ENCODE assay signal across 18 mouse cellular contexts in the genomic region with DNA sequence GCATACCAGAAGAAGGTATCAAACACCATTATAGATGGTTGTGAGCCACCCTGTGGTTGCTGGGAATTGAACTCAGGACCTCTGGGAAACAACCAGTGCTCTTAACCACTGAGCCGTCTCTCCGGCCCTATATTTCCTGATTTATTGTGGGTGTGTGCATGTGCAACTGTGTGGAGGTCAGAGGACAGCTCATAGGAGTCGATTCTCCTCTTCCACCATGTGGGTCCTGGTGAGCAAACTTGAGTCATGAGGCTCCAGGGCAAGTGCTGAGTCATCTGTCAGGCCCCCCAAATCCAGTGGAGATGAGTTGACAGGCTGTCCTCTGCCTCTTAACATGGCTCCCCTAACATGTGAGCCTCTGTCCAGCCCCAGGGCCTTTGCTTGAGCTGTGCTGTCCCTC. TPM values are rescaled to one million over a fixed set of nuclear protein-coding genes. Genes with fewer than 3 reads are reported as not detected.
A peak's percentile ranks its signal among the peaks of the same experiment; 100 is the strongest.
DNase-seq lines count a peak whose midpoint lies in the region; TF ChIP-seq lines count a peak whose summit lies in the region.
"Had no signal": no experiment of that assay in that cellular context is flagged by ENCODE, and none has a peak within 500 bp of the region (broad histone marks: within the 10 kb centered on the region; RNA-seq: fewer than 3 reads in every experiment).

No protein-coding gene starts in this region.

- no peak for TF ChIP-seq CTCF in layer of hippocampus, adult 2 months (conservative IDR thresholded peaks at IDR 0.05)

- no peaks in the 10 kb centered on the region for H3K27me3 ChIP-seq in megakaryocyte, embryonic 14.5 days (replicated peaks)
- H3K27me3 ChIP-seq: embryonic facial prominence, embryonic 13.5 days had no signal

- H3K36me3 ChIP-seq in megakaryocyte, embryonic 14.5 days (replicated peaks; ENCODE audit: low read length) = peaks cover 49% of the 10 kb centered on the region

- H3K27ac ChIP-seq in layer of hippocampus, adult 2 months = peak overlapping the region; percentile 68
- H3K27ac ChIP-seq: embryonic facial prominence, embryonic 13.5 days; midbrain, embryonic 10.5 days had no signal

- no peak overlapping the region for H3K4me3 ChIP-seq in layer of hippocampus, adult 2 months
- H3K4me3 ChIP-seq in megakaryocyte, embryonic 14.5 days (replicated peaks) = peak overlapping the region; percentile 9
- H3K4me3 ChIP-seq: embryonic facial prominence, embryonic 13.5 days; midbrain, embryonic 10.5 days had no signal

- peaks cover 80% of the 10 kb centered on the region for H3K4me1 ChIP-seq in megakaryocyte, embryonic 14.5 days

- no peaks in the 10 kb centered on the region for H3K9me3 ChIP-seq in megakaryocyte, embryonic 14.5 days
- H3K9me3 ChIP-seq: embryonic facial prominence, embryonic 13.5 days; midbrain, embryonic 10.5 days had no signal

- DNase-seq in adrenal gland, postnatal 10 days = peak; percentile 50
- no peak for DNase-seq in adrenal gland, postnatal 4 days (ENCODE audit: low spot score in 2 of 2)
- no peak for DNase-seq in layer of hippocampus, adult 2 months (ENCODE audit: low spot score in 2 of 2)
- DNase-seq in layer of hippocampus, postnatal 25 days (ENCODE audit: extremely low spot score in 1 of 2, low spot score in 1 of 2) = no peak
- peak; percentile 23 for DNase-seq in Muller cell, postnatal 12 days (ENCODE audit: inconsistent ontology term)
- DNase-seq in lung, adult 18-20 months = no peak
- DNase-seq in lung, postnatal 4 days = no peak
- DNase-seq: cerebellum, postnatal 14 days; gastrocnemius, postnatal 14 days; lung, embryonic 14.5 days had no signal

RNA-seq across cellular contexts. Expression of a gene that starts 9.3 kb away (rescaled TPM):
- total RNA-seq in adrenal gland, postnatal 10 days (2021) = 10 to 100 TPM; 27.8 to 38.0 TPM
- 10 to 100 TPM; 30.5 to 33.5 TPM for total RNA-seq in adrenal gland, postnatal 4 days (2021)
- 10 to 100 TPM; 36.4 to 37.1 TPM for total RNA-seq in layer of hippocampus, adult 2 months (2021)
- total RNA-seq in layer of hippocampus, postnatal 25 days (2021) = 10 to 100 TPM; 36.1 to 37.0 TPM
- polyA plus RNA-seq in megakaryocyte, embryonic 14.5 days (2012; ENCODE audit: insufficient read depth, low replicate concordance) = 9.5 and 11.2 TPM in 2 replicates

RNA-seq across cellular contexts. Expression of a gene that starts 10.7 kb away (rescaled TPM):
- total RNA-seq in adrenal gland, postnatal 10 days (2021) = 10 to 100 TPM; 16.6 to 18.1 TPM
- 10 to 100 TPM; 21.0 to 22.2 TPM for total RNA-seq in adrenal gland, postnatal 4 days (2021)
- total RNA-seq in layer of hippocampus, adult 2 months (2021) = 1 to 10 TPM; 6.1 to 7.1 TPM
- total RNA-seq in layer of hippocampus, postnatal 25 days (2021) = 1 to 10 TPM; 5.5 to 6.0 TPM
- 13.7 and 27.2 TPM in 2 replicates for polyA plus RNA-seq in megakaryocyte, embryonic 14.5 days (2012; ENCODE audit: insufficient read depth, low replicate concordance)

RNA-seq across cellular contexts. Expression of a gene that starts 26.8 kb away (rescaled TPM):
- 10 to 100 TPM; 96.0 to 97.9 TPM for total RNA-seq in adrenal gland, postnatal 10 days (2021)
- total RNA-seq in adrenal gland, postnatal 4 days (2021) = 10 to 100 TPM; 83.2 to 87.5 TPM
- 10 to 100 TPM; 16.8 to 17.2 TPM for total RNA-seq in layer of hippocampus, adult 2 months (2021)
- total RNA-seq in layer of hippocampus, postnatal 25 days (2021) = 10 to 100 TPM; 14.6 to 16.7 TPM
- 4.6 and 21.3 TPM in 2 replicates for polyA plus RNA-seq in megakaryocyte, embryonic 14.5 days (2012; ENCODE audit: insufficient read depth, low replicate concordance)

RNA-seq across cellular contexts. Expression of a gene that starts 34.2 kb away (rescaled TPM):
- not detected for total RNA-seq in adrenal gland, postnatal 10 days (2021)
- total RNA-seq in adrenal gland, postnatal 4 days (2021) = not detected
- total RNA-seq in layer of hippocampus, adult 2 months (2021) = not detected
- total RNA-seq in layer of hippocampus, postnatal 25 days (2021) = not detected
- polyA plus RNA-seq in megakaryocyte, embryonic 14.5 days (2012; ENCODE audit: insufficient read depth, low replicate concordance) = not detected in 2 replicates
- total RNA-seq: gastrocnemius, postnatal 14 days; layer of hippocampus, postnatal 14 days had no signal
- polyA plus RNA-seq: embryonic facial prominence, embryonic 13.5 days; forebrain, embryonic 14.5 days; heart, postnatal 0 days; kidney, embryonic 14.5 days; limb, embryonic 11.5 days; lung, embryonic 14.5 days; midbrain, embryonic 10.5 days had no signal

RNA-seq across cellular contexts. Expression of a gene that starts 37.3 kb away (rescaled TPM):
- total RNA-seq in adrenal gland, postnatal 10 days (2021) = 10 to 100 TPM; 28.5 to 34.8 TPM
- total RNA-seq in adrenal gland, postnatal 4 days (2021) = 10 to 100 TPM; 49.3 to 61.2 TPM
- 1 to 10 TPM; 1.7 to 2.1 TPM for total RNA-seq in layer of hippocampus, adult 2 months (2021)
- total RNA-seq in layer of hippocampus, postnatal 25 days (2021) = 1 to 10 TPM; 1.7 to 2.0 TPM
- polyA plus RNA-seq in megakaryocyte, embryonic 14.5 days (2012; ENCODE audit: insufficient read depth, low replicate concordance) = 12.4 and 22.6 TPM in 2 replicates

Comparison
In these comparisons a context has a peak if more than half of its experiments do, and no peak if none do; other contexts are left out.
1. DNase-seq: peak in adrenal gland, postnatal 10 days (single experiment) and Muller cell, postnatal 12 days (single experiment); none in adrenal gland, postnatal 4 days (0 of 2), layer of hippocampus, adult 2 months (0 of 2), layer of hippocampus, postnatal 25 days (0 of 2), lung, adult 18-20 months (0 of 2) and lung, postnatal 4 days (0 of 2).
2. RNA of a gene that starts 26.8 kb away (total RNA-seq): 96.0 to 97.9 TPM in adrenal gland, postnatal 10 days and 83.2 to 87.5 TPM in adrenal gland, postnatal 4 days; 16.8 to 17.2 TPM in layer of hippocampus, adult 2 months and 14.6 to 16.7 TPM in layer of hippocampus, postnatal 25 days; every median in the first group is over 4 times any median in the second.